Mouse (Mus musculus) gastrocnemius, postnatal 10 days (tissue): ENCODE measurements around the gene Il27ra. TPM values are rescaled to one million over a fixed set of nuclear protein-coding genes. Genes with fewer than 3 reads are reported as not detected.
A peak's percentile ranks its signal among the peaks of the same experiment; 100 is the strongest.

Source experiments
- DNase-seq: peaks from one replicate; pipeline ENCODE4 v3.0.0; 2021; ENCODE audit warnings: mixed read lengths
- total RNA-seq, 2 experiments: library from RNA; stranded (reverse); gene quantifications; 2 replicates each; pipeline ENCODE4 v1.2.3; 2021

The Il27ra gene
- total RNA-seq, 2 experiments from 2014 or later, result 0.84 to 0.87 TPM

DNA sequence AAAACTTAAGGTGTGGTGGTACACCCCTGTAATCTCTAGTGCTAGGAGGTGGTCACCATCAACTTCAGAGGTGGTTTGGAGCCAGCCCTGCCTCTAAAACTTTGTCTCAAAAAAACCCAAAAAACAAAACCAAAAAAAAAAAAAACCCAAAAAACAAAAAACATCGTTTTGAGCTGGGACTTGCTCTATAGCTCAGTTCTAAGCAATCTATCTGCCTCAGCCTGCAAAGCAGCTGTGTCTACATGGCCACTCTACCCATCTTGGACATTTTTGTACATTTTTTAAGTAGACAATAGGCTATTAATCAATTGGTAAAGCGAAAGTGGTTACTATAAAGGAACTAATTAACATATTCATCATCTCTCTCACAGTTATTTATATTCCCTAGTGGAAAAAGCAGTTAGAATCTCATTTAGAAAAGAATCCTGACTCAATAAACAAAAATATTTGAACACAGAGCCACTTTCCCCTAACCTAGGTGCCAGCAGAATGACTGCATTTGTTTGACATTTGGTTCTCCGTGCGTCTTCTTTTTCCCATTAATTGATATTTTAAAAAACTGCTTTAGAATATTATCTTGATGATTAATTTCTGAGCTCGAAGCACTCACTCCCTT lies 23.2 kb upstream of the Il27ra start:
- no peak for DNase-seq

DNA sequence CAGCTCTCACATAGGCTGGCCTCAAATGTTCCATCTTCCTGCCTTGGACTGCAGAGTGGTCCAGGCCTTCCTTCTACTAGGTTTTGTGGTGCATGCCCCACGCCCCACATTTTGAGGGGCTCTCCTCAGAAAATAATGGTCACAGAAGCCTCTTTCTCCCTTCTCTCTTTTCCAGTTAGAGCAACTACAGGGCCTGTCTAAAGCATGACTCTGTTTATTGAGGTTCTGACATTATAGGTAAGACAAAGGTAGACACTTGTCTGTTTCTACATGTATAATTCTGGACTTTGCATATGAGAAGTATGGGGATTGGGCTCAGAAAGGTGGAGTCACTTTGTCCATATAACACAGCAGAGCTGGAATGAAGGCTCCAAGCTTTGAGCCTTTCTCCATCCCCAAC lies 22.6 kb upstream of the Il27ra start, which contains the start of gene Gm10643:
Gene Gm10643, minus strand, starts transcription at position 101 of the 400 bp plus-strand sequence.
- DNase-seq, result no peak

DNA sequence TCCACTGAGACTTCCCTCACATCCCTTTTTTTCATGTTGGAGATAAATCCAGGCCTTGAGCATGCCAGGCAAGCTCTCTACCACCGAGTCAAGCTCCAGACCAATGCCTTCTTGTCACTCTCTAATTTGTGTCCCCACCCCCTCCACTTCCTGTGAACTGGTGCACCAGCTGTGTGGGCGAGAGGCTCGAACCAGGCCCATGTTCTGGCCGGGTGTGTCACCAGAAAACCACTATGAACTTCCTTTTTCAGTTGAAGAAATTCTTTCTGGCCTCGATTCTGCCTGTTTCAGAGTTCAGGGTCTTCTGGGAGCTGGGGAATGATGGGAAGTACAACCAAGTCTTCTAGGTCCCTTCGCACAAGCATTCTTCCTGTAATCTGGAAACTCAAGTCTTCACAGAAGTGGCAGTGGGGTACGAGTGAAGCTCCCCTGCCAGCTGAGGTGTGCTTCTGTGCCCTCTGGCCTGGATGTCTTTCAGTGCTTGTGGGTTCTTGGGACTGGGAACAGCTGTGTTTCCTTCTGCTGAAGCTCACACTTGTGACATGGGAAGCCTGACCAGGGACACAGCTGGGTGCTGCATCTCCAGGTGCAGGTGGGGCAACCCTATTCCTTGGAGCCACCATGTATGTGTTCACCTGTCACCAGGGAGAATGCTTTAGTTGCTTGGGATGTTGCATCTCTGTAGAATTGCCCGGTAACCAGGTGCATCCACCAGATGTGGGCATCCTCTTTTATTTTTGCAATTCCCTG lies 21.6 kb upstream of the Il27ra start:
- no peak for DNase-seq

DNA sequence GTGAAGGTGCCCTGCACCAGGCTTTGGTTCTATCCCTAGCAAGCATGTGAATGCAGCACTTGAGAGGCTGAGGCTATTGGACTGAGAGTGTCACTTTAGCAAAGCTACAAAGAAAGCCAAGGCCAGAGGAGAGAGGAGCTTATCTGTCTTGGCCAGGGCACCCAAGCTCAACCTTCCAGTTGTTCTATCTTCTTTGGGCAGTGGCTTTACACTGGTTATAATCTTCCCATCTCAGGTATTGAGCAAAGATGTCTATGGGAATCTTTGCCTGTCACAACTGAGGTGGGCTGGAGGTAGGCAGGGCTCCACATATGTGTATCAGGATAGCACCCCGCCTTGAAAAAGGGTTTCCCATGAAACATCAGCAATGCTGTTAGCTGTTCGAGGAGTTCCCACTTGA lies 17.9 kb upstream of the Il27ra start:
- no peak for DNase-seq

DNA sequence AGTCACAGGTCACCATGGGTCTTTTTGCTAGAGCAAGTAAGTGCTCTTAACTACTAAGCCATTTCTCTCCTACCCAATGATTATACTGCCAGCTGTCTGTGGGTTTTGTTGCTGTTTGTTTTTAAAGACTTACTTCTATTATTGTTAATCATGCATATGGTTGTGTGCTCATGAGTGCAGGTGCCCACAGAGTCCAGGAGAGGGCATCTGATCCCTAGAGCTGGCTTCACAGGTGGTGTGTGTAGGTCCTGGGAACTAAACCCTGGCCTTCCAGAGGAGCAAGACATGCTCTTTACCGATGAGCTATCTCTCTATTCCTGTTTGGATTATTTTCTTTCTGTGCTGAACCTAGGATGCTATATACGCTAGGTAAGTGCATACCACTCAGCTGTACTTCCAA lies 16.8 kb upstream of the Il27ra start:
- no peak for DNase-seq

DNA sequence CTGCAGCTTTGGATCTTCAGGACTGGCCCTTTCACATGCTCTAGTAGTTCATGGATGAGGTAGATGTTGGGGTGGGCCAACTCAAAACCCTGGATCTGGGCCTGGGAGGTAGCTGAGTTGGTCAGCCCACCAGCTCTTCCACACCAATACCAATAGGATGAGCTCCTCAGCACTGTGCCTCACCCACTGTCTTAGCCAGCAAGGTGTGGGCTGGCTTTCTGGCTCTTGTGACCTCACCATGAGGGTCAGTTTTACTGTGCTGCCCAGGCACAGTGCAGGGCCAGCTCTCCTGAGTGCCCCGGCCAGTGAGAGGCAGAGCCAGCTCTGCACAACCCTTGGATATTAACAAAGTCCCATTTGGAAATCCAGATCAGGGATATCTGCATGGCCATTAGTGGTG lies 15.4 kb upstream of the Il27ra start:
- DNase-seq, result no peak

DNA sequence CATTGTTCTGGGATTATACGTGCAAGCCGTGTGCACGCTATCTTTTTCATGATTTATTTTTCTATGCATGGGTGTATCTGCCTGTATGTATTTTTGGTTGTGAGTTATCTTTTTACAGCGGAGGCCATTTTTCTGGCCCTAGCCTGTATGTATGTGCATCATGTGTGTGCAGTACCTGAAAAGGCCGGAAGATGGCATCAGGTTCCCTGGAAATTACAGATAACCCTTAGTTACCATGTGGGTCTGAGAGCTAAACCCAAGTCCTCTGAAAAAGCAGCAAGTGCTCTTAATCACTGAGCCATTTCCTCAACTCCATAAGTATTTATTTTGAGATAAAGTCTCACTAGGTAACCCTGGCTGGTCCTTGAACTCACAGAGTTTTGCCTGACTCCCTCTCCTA lies 10.8 kb upstream of the Il27ra start:
- no peak for DNase-seq

DNA sequence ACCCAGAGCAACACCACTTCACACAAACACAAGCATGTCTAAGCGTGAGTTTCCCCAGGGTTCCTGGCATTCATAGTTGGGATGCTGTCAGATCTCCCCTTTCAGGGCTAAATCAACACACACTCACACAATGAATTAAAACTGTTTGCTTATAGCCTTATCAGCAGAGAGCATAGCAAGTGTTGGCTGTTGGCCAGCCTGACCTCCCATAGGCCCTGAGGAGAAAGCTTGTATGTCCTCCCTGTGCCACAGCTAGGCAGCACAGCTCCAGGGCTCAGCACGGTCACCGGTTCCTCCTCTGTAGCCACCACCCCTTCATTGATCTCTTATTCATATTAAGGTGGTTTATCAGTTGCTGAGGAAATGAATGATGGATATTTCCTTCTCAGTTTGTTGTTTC lies 10.4 kb upstream of the Il27ra start:
- no peak for DNase-seq

DNA sequence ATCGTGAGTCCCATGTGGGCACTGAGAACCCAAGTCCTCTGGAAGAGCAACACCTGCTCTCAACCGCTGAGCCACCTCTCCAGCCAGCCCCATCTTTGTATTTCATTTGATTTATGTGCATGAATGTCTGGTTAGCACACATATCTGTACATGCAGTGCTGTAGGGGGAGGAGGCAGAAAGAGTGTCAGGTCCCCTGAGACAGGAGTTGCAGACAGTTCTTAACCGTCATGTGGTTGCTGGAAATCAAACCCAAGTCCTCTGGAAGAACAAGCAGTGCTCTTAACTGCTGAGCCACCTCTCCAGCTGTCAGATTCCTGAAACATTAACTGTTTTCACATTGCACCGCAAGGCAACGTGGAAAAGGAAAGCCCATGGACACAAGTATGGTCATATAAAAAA lies 5.8 kb upstream of the Il27ra start:
- DNase-seq, result no peak

DNA sequence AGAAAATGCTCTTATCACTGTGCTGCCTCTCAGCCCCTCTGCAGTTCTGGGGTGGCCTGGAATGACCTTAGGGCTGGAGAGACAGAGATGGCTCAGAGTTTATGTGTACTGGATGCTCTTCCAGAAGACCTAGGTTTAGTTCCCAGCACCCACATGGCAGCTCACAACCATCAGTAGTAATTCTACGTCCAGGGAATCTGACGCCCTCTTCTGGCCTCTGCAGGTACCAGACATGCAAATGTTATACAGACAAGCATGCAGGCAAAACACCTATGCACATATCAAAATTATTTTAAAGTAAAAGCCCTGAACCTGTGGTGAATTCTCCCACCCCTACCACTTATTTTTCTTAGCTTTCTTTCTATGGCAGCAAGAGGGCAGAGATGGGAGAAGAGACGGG lies 4.1 kb upstream of the Il27ra start:
- DNase-seq, result no peak

DNA sequence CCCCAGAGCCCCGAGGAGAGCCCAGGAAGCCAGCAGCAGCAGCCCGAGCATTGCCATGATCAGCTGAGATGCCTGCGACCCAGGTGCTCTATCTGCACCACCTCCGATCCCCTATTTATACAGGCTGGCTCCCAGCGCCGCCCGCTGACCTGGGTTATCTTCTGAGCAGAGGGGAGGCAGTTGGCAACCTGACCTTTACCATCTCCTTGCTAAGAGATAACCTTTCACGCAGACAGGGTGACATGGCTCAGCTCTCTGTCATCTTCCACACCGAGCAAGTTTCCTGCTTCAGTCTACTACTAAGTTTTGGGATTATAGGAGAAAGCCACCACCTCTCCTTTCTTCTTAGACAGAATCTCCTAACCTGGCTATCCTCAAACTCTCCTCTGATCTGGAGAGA lies 2.5 kb upstream of the Il27ra start, which contains the start of gene Rln3:
Gene Rln3, minus strand, starts transcription at position 101 of the 400 bp plus-strand sequence.
- no peak for DNase-seq

DNA sequence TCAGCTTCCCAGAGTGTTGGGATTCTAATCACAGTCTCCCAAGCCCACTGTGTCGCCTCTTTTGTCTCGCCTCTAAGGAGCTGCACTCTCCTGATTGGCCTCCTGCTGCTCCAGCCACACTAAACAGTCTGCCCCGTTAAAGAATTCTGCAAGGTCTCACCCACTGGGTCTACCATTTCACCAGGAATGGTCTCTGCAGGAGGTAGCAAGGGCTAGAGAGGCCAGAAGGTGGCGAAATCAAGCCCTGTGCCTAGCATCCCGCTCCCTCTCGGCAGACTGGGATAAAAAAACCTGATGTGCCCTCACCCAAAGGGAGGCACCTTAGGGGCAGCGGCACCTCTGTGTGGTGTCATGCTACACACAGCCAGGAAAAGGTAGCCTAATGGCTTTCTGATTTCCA lies 1.7 kb upstream of the Il27ra start:
- DNase-seq, result no peak

DNA sequence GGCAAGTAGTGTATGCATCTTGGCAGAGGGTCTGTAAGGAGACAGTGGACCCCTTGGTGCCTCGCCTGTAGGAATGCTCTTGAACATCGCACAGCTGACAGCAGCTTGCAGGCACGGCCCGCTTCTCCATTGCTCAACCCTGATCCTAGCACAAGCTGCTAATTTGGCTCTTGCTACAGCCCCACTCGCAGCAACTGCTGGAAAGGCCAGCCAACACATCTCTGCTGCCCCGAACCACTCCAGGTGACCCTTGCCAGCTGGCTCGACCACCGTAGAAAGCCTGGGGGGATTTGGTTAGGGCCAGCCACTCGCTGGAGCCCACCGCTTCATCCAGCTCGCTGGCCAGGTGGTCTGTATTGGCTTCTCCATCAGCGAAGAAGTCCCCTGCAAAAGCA lies 556 bp upstream of the Il27ra start:
- DNase-seq, result no peak

DNA sequence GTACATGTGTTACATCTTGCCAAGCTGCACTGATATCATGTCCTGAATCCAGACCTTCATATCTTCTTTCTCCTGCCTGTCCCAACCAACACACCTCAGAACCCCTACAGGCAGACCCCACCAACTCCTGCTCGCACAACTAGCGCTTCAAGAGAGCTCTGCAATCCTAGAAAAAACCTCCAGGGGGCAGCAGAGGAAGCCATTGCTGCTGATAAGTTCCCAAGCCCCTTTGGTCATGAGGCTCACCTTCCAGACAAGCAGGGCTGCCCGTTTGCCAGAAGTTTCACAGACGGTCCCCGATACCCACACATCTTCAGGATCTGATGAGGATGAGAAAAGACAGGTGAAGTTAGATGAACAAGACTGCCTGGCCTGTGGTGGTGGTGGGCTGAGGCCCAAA lies 3.3 kb downstream of the Il27ra start:
- DNase-seq, result peak; percentile 71

DNA sequence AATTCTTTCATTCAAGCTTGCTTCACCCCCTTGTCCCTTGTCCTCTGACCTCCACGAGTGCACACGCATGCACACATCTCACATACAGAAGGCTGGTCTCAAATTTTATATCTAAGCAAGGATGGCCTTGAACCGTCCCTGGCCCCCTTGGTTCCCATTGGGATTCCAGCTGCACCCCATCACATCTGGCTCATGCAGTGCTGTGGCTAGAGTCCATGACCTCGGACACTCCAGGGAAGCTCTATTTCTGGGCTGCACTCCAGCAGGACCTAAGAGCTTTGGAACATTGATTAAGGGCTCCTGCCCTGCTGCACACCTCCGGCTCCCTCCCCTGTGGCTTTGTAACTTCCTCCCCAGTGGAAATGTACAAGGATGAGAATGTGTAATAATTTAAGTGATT lies 4.4 kb downstream of the Il27ra start:
- DNase-seq, result no peak

DNA sequence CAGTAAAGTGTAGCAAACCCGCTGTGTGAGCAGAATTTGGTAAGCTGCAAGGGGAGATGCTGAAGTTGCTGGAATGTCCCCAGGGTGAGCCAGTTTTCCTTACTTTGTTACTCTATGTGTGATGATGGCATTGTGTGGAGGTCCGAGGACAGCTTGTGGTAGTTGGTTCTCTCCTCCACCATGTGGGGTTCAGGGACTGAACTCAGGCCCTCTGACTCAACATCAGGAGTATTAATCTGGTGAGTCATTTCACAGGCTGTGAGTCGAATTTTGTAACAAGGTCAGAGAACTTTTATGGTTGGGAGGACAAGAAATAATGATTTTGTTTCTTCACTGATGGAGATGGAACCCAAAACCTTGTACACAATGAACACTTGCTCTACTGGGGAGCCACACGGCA lies 9.6 kb downstream of the Il27ra start:
- DNase-seq, result no peak

DNA sequence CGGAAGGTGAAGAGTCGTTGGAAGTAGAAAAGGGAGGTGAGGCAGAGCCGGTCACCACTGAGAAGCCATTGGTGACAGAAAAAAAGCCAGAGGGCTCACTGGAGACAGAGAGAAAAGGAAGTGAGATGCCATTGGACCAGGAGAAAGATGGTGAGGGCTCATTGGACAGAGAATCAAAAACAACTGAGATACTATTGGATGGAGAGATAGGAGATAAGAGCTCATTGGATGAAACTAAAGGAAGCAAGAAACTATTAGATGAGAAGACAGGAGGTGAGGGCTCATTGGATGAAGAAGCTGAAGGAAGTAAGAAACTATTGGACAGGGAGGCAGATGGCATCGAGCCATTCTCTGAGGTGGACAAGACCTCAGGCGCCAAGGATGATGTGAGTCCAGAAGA lies 13.1 kb downstream of the Il27ra start:
- DNase-seq, result no peak

DNA sequence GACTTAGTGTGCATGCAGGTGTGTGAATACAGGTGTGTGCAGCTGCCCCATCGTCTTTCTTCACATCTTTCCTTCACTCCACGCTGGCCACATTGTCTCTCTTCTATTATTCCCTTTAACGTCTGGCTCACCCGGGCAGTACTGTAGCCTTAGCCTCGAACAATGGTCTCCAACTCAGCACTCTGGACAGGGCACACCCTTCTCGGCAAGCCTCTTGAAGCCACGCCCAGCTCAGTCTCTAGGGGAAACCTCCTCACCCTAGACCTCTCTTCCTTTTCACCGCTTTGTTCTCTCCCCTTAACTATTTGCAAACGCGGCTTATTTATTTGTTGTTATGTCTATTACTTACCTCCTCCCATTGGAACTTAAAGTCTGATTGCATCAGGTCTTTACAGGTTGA lies 14.9 kb downstream of the Il27ra start:
- DNase-seq, result no peak

DNA sequence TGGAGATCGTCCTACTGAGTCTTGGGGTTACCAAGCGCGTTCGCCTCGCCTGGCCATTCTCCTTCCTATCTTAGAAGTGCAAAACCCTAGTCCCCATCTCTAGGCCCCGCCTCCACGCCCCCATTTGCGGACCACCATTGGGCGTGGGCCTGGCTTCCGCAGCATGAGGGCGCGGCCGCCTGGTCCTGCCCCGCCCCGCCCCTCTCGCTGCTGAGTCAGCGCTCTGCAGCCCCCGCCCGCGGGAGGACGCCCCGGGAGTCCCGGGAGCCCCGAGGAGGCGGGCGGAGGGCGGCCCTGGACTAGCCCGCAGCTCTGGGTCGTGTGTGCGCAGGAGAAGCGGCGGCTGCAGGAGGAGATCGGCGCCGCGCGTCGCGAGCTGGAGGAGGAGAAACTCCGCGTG lies 16.5 kb downstream of the Il27ra start:
- DNase-seq, result peak; percentile 65

DNA sequence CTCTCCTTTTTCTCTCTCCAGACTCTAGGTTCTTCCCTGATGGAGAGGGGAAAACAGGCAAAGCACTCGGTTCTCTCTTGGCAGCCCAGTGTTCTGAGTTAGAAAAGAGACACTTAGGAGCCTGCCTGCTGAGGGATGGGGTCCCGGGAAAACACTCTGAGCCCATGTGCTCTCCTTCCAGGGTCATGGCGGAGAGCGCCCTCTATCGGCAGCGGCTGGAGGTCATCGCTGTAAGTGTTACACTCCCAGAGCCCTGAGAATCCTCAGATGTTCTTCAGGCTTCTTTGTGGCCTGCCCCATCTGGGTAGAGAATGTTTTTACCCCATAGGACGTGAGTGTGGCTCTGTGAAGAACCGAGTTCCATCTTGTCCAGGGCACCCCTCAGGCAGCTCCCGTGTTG lies 18.2 kb downstream of the Il27ra start:
- peak; percentile 80 for DNase-seq

DNA sequence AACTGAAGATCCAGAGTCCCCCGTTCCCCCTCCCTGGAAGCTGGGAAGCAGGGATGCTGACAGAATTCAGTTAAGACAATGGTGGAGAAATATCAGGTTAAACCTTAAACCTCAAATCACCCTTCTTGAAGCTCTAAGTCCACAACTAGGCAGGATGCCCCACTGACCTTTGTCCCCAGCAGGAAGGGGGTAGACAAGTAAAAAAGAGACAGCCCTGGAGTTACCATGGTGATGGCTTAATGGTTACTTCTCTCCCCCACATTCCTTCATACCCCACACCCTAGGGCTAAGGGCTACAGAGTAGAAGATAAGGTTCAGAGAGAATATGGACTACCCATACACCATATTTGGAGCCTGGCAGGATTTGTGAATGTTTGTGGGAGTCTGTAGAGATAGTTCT lies 18.8 kb downstream of the Il27ra start:
- no peak for DNase-seq

DNA sequence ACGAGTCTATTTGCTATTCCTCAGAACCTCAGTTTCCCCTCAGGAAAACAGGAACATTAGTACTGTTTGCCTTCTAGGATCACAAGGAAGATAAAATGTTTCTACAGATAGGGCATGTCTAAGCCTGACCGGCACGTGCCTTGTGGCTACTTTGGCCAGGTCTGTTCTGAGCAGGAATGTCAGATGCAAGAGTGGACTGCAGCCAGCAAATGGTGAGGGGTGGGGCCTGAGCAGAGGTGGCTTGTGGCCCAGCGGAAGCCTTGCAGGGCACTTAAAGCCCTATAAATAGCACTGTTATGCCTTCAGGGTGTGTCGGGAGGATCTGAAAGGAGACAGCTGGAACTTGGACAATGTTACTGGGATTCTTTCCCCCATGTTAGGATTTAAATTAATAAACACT lies 19.3 kb downstream of the Il27ra start:
- peak; percentile 60 for DNase-seq

DNA sequence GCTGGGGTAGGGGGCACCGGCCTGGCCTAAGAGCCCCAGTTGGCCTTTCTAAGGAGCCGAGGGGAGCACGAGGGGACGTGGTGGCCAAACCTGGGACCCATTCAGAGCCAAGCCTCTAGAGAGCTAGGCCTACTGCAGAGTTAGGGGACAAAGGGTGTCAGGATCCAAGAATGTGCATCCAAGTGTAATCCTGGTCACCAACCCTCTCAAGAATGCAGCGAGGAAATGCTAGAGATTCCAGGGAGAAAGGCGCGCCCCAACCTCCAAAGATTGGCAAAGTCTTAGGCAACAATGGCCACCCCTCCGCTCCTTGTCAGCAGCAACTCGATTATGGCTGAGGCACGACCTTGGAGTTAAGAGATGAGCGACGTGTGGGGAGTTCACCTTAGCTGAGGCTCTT lies 20.8 kb downstream of the Il27ra start:
- no peak for DNase-seq

DNA sequence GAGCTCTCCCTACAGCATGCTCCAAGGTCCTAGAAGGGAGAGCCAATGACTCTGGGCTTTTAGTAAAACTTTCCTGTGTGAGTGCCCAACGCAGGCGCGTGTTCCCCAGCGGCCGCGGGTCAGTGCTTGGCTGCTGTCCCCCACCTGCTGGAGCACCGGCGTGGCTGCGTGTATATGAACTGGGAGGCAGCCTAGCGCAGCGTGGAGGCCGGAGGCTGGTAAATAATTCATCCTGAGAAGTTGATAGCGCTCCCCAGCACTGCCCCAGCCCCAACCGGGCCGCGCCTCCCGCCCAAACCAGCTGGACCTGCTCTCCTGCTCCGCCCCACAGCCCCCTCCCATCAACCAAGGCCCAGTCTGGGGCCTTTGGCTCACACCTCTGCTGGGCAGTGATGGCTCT lies 21.3 kb downstream of the Il27ra start, which contains the start of gene Palm3:
Gene Palm3, plus strand, starts transcription at position 376 of the 400 bp plus-strand sequence.
- DNase-seq, result no peak
